Mouse (Mus musculus) frontal cortex, postnatal 25 days (tissue): ENCODE measurements around the gene Ubac2.
"Not testable (repeated sequence)": the region's sequence is repeated elsewhere in the genome, so short reads cannot be mapped to it uniquely, and the experiment has no call there.

Experiments
- DNase-seq, 2 experiments: peaks; one replicate each; pipeline ENCODE4 v3.0.0; 2022; ENCODE audit warnings: low spot score in 2 of 2

The Ubac2 gene

DNA sequence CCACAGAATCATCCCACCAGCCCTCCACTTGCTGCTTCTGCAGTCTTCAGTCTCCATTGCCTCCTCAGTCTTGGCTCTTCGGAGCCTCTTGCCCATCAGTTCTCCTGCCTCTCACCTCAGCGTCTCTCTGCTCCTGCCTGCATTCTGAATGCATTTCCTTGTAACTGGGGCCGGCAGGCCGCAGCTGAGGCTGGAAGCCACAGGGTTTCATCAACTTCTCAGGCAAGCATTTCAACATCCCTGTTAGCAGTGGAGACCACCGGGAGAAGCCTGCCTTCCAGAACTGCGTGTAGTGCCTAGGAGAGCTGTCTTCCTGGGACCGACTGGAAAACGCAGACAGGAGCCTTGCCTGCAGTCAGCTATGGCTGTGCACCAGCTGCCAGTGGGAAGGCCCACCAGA lies 169.4 kb downstream of the Ubac2 start:
- no peak for DNase-seq

DNA sequence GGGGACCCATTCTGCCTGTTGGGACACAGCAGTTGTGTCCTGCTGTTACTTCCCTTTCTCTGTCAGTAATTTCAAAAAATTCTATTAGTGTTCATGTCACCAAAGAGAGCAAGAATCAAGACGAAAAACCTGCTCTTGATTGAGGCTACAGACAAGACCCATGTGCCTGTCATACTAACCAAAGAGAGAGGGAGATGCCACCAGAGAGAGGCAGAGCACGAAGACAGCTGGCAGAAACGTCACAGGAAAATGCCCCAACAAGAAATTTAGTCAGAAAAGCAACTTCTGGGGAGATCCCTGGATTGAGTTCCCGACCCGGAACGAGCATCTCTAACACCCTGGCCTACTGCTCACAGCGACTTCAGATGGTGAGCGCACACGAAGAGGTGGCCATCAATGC lies 170.4 kb downstream of the Ubac2 start:
- no peak for DNase-seq

DNA sequence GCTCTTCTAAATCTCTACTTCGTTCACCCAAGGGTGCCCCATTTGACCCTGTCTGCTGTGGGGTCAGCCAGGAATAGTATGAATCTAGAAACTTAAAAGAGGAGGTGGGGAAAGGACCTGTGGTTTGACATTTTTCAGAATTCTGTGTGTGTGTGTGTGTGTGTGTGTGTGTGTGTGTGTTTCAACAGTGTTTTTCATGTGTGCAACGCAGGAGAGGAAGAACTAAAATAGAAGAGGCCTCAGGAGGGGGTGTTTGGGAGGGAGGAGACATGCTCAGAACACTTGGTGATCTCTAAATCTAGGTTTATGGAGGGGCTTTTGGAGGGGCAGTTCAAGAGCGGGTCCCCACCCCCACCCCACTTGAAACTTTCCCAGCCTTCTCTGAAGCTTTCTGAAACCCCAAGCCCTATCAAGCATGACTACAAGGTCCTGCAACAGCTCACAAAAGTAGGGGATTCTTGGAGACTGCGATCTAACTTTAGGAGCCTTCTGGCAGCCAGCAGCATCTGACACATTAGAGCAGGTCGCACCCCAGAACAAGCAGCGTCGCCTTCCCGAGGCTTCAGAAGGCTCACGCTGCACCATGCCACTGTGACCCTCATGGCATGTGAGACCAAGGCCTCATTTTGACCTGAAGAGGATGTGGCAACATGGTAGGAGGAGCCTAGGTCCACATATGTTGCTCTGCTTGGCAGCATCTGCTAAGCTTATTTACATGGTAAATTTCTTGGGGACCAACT lies 174.6 kb downstream of the Ubac2 start:
- DNase-seq: no peak

- DNase-seq: no peak
Measured at GRCm38 (mm10) chr14:122056871-122057270, 178.5 kb downstream of the Ubac2 start.

DNA sequence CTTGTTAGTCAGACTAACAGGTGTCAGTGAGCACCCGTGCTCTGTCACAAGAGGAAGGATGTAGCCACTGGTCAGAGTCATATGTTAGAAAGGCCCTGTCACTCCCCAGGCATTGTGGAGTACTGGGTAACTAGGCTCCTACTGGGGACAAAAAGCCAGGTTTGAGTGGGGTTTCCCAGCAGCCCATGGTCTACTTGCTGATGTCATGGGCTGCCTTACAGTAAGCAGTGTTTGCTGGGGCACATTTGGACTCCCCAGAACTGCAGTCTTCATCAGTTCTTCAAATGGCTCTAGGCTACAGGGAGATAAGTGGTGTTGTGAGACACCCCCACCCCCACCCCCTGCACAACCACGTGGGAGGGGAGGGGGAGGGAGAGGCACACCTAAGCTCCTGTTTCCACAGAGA lies 179.5 kb downstream of the Ubac2 start:
- DNase-seq: no peak

DNA sequence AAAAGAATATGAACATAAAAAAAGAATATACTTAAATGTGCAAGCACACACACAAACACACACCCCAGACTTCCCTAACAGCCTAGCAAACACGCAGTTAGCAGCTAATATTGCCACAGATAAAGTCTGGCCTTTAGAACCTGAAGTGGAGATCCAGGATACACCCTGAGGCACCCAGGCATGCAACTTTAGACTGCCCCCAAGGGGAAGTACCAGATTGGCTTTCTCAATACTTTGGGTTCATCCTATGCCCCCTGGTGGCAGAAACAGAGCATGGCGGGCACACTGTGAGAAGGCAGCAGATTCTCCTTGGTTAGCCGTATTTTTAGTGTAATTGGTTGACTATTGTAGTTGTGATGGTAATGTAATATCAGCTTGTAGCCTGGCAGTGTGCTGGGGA lies 182.2 kb downstream of the Ubac2 start:
- peak; percentile 79 to 81 for DNase-seq

DNA sequence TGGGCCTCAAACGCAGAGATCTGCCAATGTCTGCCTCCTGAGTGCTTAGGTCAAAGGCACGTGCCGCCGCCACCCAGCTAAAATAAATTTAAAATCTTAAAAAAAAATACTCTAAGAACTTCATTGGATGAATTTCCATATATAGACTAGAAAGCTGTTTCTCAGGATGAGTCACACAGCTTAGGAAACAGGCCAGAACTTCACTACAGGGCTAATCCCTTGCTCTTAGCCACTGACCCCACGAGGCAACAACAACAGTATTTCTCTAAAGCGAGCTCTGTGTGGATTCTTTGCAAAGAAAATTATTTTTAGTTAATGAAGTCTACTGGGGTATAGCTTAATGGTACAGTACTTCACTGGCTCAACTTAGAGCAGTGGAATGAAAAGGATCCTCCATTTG lies 183.0 kb downstream of the Ubac2 start:
- no peak for DNase-seq

DNA sequence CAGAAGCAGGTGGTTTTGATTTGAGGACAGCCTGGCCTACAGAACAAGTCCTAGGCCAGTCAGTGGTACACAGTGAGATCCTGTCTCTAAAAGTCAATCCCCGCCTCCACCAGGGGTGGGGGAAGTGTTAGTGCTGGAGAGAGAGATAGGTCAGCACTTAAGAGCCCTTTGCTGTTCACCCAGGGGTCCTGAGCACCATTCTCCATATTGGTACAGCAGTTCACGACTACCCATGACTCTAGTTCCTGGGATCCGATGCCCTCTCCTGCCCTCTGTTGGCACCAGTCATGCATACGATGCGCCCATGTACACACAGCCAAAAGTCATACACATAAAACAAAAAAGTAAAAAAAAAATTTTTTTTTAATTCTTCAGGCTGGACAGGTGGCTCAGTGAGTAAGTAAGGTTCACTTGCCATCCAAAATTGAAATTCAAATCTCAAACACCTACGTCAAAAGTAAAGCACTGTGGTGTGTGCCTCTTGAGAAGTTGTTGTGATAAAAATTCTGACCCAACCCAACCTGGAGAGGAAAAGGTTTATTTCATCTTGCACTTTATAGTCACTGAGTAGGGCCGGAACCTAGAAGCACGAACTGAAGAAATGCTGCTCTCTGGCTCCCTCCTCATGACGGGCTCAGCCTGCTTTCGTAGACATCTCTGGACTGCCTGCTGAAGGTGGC lies 184.1 kb downstream of the Ubac2 start:
- no peak for DNase-seq

- DNase-seq: no peak
Measured at GRCm38 (mm10) chr14:122063599-122063998, 185.2 kb downstream of the Ubac2 start.

DNA sequence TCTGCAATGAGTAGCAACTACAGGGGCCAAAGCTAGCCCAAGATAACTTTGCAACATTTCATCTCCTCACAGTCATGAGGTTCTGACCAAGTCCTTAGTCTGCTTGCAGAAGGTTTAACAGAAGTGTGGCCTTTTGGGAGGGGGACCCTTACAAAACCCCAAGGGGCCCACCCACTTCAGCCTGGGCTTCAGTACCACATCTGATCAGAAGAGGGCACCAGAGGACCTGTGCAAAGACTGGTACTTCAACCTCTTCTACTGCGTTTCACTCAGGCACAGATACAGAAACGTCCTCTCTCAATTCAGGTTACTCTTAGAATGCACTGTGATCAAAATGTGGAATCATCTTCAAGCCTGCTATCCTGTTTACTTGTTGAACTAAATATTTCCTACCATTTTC lies 186.1 kb downstream of the Ubac2 start:
- peak; percentile 67 to 72 for DNase-seq

DNA sequence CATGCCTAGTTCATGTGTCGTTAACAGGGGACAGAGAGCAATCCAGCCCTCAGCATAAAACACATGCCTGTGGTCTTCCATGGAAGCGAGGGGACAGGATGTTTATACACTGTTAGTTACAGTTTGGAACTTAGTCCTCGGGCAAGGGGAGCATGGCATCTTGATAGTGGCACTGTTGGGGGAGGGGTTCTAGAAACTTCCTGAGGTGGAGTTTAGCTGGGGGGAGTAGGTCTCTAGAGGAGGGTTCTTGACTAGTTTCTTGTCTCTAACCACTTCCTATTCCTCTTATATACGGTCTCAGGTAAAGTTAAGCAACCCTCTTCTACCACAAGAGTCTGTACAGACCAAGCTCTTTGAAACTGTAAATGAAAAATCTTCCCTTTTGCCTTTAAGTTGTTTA lies 187.8 kb downstream of the Ubac2 start:
- no peak for DNase-seq

GRCm38 (mm10) chr14:122068036-122068435 lies 189.6 kb downstream of the Ubac2 start:
- DNase-seq: not testable (repeated sequence)

- DNase-seq: no peak
Measured at GRCm38 (mm10) chr14:122068801-122069695, 190.6 kb downstream of the Ubac2 start.

GRCm38 (mm10) chr14:122069948-122070347 lies 191.5 kb downstream of the Ubac2 start:
- no peak for DNase-seq
